Mouse (Mus musculus) liver, adult 2 months (tissue): ENCODE measurements at regions not wholly inside any gene's neighbourhood (a gene's known extent, or its start where the extent isn't known, plus 50 kb on each side); places are given as distances from the start of the nearest gene placed in this dataset.

Source experiments
- CTCF ChIP-seq: fragments of 200-500 bp; IDR thresholded peaks from 2 replicates; pipeline ENCODE4 v1.5.1; 2011; ENCODE audit warnings: low read depth, low read length, control low read depth
- POLR2A ChIP-seq: fragments of 200-500 bp; IDR thresholded peaks from 2 replicates; pipeline ENCODE4 v1.6.1; 2011; ENCODE audit warnings: low read length, control low read depth; ENCODE audit not compliant: insufficient read depth; ENCODE audit errors: extremely low read depth

DNA sequence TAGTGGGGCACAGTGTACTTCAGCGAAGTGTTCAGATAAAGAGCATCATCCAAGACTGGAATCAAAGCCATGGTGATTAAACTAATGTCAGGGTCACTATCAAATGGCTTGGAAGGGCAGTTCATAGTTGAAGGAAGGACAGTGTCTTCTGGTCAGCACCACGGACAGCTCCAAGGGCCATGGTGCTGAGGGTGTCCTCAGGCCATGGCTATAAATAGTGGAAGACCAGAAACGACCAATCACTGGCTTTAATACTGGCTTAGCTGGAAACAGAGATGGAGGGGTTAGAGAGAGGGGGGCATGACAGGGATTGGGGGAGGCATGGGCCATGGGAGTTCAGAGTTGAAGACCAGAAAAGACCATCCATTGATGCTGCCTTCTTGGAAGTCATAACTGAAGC lies 168.0 kb downstream of the Tpra1 start:
- TF ChIP-seq POLR2A (no peak), CTCF (no peak)
